Mouse (Mus musculus) heart, postnatal 14 days (tissue): ENCODE results near the gene Nupr1. TPM values are rescaled to one million over a fixed set of nuclear protein-coding genes. Genes with fewer than 3 reads are reported as not detected.

Experiments
- DNase-seq, 2 experiments: peaks; one replicate each; pipeline ENCODE4 v3.0.0; 2021 to 2022
- intact Hi-C: fragments of 180-260 bp; cut with DNase I; formaldehyde crosslinking; loops from one replicate; pipeline ENCODE4 v1.15.1; 2025
- total RNA-seq, 2 experiments: library from RNA; stranded (reverse); gene quantifications; 2 replicates each; pipeline ENCODE4 v1.2.3; 2021

The Nupr1 gene
- total RNA-seq, 2 experiments from 2014 or later, result 8.7 to 9.2 TPM

- intact Hi-C loops, result no loop called here
- DNase-seq, result peak; percentile 61 to 67
Observed at GRCm38 (mm10) chr7:126607064-126607463, 23.6 kb downstream of the Nupr1 start.

GRCm38 (mm10) chr7:126606611-126607010, 24.1 kb downstream of the Nupr1 start:
- DNase-seq, result no peak
- intact Hi-C loops, result no loop called here

- intact Hi-C loops, result no loop called here
- no peak for DNase-seq
Observed at GRCm38 (mm10) chr7:126602650-126603049, 28.0 kb downstream of the Nupr1 start.

- intact Hi-C loops, result no loop called here
- no peak for DNase-seq
Observed at GRCm38 (mm10) chr7:126601896-126602295, 28.8 kb downstream of the Nupr1 start.

- intact Hi-C loops, result no loop called here
- no peak for DNase-seq
Observed at GRCm38 (mm10) chr7:126598919-126599318, 31.7 kb downstream of the Nupr1 start.

GRCm38 (mm10) chr7:126596414-126596813, 34.2 kb downstream of the Nupr1 start:
- intact Hi-C loops, result no loop called here

GRCm38 (mm10) chr7:126595890-126596289, 34.8 kb downstream of the Nupr1 start:
- intact Hi-C loops, result no loop called here
- no peak for DNase-seq

More at GRCm38 (mm10) chr7:126596414-126596813, 34.2 kb downstream of the Nupr1 start:
- DNase-seq, result no peak

- intact Hi-C loops, result no loop called here
- no peak for DNase-seq
Observed at GRCm38 (mm10) chr7:126594862-126595561, 35.6 kb downstream of the Nupr1 start, which contains the start of gene Il27. Gene Il27, minus strand, starts transcription at chr7:126594941.

- intact Hi-C loops, result no loop called here
- DNase-seq, result peak; percentile 63 to 67
Observed at GRCm38 (mm10) chr7:126587779-126588178, 42.9 kb downstream of the Nupr1 start.

GRCm38 (mm10) chr7:126586839-126587238, 43.8 kb downstream of the Nupr1 start:
- peak in 1 of 2 experiments; percentile 35 for DNase-seq
- intact Hi-C loops, result no loop called here

GRCm38 (mm10) chr7:126585717-126586116, 44.9 kb downstream of the Nupr1 start, which contains the start of gene Cln3:
Gene Cln3, minus strand, starts transcription at chr7:126585817.
- intact Hi-C loops, result loop anchor here (2.0 kb wide), 1 partner anchor 113 kb away; no protein-coding TSS in a partner anchor
- no peak for DNase-seq

- intact Hi-C loops, result loop anchor here (2.0 kb wide), 1 partner anchor 114 kb away; no protein-coding TSS in a partner anchor
- no peak for DNase-seq
Observed at GRCm38 (mm10) chr7:126584506-126584977, 46.1 kb downstream of the Nupr1 start, which contains the start of gene Apobr. Gene Apobr, plus strand, starts transcription at chr7:126584942.

GRCm38 (mm10) chr7:126583761-126584160, 46.9 kb downstream of the Nupr1 start:
- intact Hi-C loops, result loop anchor here (2.0 kb wide), 2 partner anchors 53 to 115 kb away; no protein-coding TSS in a partner anchor
- no peak for DNase-seq

- intact Hi-C loops, result loop anchor here (2.0 kb wide), 1 partner anchor 54 kb away; no protein-coding TSS in a partner anchor
Observed at GRCm38 (mm10) chr7:126583251-126583709, 47.4 kb downstream of the Nupr1 start.

GRCm38 (mm10) chr7:126582759-126583158, 47.9 kb downstream of the Nupr1 start:
- DNase-seq, result peak in 1 of 2 experiments; percentile 33
- intact Hi-C loops, result loop anchor here (2.0 kb wide), 1 partner anchor 54 kb away; no protein-coding TSS in a partner anchor

More at GRCm38 (mm10) chr7:126583251-126583709, 47.4 kb downstream of the Nupr1 start:
- DNase-seq, result peak; percentile 75 to 84

GRCm38 (mm10) chr7:126581661-126582060, 49.0 kb downstream of the Nupr1 start:
- intact Hi-C loops, result loop anchor here (2.0 kb wide), 1 partner anchor 55 kb away; no protein-coding TSS in a partner anchor
- DNase-seq, result no peak

GRCm38 (mm10) chr7:126579172-126579571, 51.5 kb downstream of the Nupr1 start:
- intact Hi-C loops, result no loop called here
- peak; percentile 53 to 61 for DNase-seq

- peak; percentile 42 to 54 for DNase-seq
- intact Hi-C loops, result no loop called here
Observed at GRCm38 (mm10) chr7:126576946-126577345, 53.7 kb downstream of the Nupr1 start.
